17 mouse cellular contexts compared by ENCODE assay signal in the genomic region with DNA sequence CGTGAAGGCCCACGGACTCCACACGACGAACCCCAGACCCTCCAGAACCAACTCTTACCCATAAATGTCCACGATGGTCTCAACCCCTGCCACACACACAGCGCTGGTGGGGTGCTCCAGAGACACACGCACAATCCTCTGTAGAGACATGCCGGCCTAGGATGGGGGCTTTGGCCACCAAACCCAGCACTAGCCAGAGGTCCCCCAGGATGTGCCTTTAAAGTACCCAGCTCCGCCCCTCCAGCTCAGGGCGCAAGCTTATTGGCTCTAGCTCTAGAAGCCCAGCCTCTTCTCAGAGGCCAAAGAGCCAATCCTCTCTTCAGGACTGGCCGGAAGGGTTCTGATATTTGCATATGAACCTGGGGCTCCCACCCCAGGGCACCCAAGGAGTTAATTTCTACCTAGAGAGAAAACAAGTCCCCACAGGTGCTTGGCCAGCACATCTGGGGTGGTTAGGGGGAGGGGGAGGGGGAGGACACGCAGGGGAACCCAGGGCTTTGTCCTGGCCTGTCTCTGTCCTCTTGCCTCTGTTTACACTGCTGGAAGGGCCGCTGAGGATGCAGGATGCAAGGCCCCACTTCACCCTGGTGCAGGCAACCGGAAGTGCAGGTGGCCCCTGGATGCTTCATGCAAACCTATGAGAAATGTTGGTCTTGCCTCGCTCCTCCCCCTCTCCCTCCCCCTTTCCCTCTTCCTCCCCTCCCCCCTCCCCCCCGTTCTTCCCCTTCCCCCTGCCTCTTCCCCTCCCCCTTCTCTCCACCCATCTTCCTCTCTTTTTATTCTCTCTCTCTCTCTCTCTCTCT. TPM values are rescaled to one million over a fixed set of nuclear protein-coding genes. Genes with fewer than 3 reads are reported as not detected.
A peak's percentile ranks its signal among the peaks of the same experiment; 100 is the strongest.
DNase-seq lines count a peak whose midpoint lies in the region; ATAC-seq and TF ChIP-seq lines count a peak whose summit lies in the region.
"Had no signal": no experiment of that assay in that cellular context is flagged by ENCODE, and none has a peak within 500 bp of the region (broad histone marks: within the 10 kb centered on the region; RNA-seq: fewer than 3 reads in every experiment).

Gene Padi3, minus strand, starts transcription at position 191 of the 803 bp plus-strand sequence.

- no peak within 1 kb of the TSS for H3K4me3 ChIP-seq in heart, embryonic 10.5 days
- no peak within 1 kb of the TSS for H3K4me3 ChIP-seq in layer of hippocampus, adult 2 months
- H3K4me3 ChIP-seq: hindbrain, embryonic 15.5 days; liver, embryonic 15.5 days; stomach, embryonic 15.5 days had no signal

- no peak for TF ChIP-seq CTCF in layer of hippocampus, adult 2 months (conservative IDR thresholded peaks at IDR 0.05)

- no peak for DNase-seq in heart, embryonic 10.5 days (ENCODE audit: low spot score)
- DNase-seq in heart, adult 8-10 months (ENCODE audit: low spot score), result no peak
- peak; percentile 33 for DNase-seq in forelimb bud, embryonic 11.5 days (ENCODE audit: low read depth, low spot score)
- peak; percentile 65 to 80 for DNase-seq in thymus, postnatal 36 days
- no peak for DNase-seq in layer of hippocampus, postnatal 25 days (ENCODE audit: extremely low spot score in 1 of 2, low spot score in 1 of 2)
- no peak for DNase-seq in layer of hippocampus, adult 2 months (ENCODE audit: low spot score in 2 of 2)
- DNase-seq in urinary bladder, postnatal 4 days (ENCODE audit: low spot score in 2 of 2), result no peak
- DNase-seq: cerebellum, adult 18-20 months; right cerebral cortex, postnatal 25 days had no signal

- H3K27me3 ChIP-seq in heart, embryonic 10.5 days (ENCODE audit: insufficient read depth, poor library complexity, severe bottlenecking), result peaks cover 8% of the 10 kb centered on the region; the same call in 1 of the 2 replicates
- H3K27me3 ChIP-seq: stomach, embryonic 15.5 days had no signal

- peaks cover 61% of the 10 kb centered on the region for H3K4me1 ChIP-seq in heart, embryonic 10.5 days

- no peaks in the 10 kb centered on the region for H3K36me3 ChIP-seq in heart, embryonic 10.5 days
- H3K36me3 ChIP-seq: hindbrain, embryonic 15.5 days; liver, embryonic 15.5 days; stomach, embryonic 15.5 days had no signal

- peak; percentile 20; the same call in 1 of the 2 replicates for ATAC-seq in megakaryocyte-erythroid progenitor cell, adult 5-6 weeks (replicated peaks; ENCODE audit: low FRiP score, low TSS enrichment, poor library complexity, severe bottlenecking)

- H3K9me3 ChIP-seq in heart, embryonic 10.5 days, result no peaks in the 10 kb centered on the region
- H3K9me3 ChIP-seq: hindbrain, embryonic 15.5 days; liver, embryonic 15.5 days; stomach, embryonic 15.5 days had no signal

- WGBS in heart, embryonic 10.5 days, result 72% methylated on average over 16 of the region's 16 CpGs

- H3K27ac ChIP-seq in heart, embryonic 10.5 days, result peak within 1 kb of the TSS; percentile 88
- H3K27ac ChIP-seq in layer of hippocampus, adult 2 months, result no peak within 1 kb of the TSS
- H3K27ac ChIP-seq: hindbrain, embryonic 15.5 days; liver, embryonic 15.5 days; macrophage; stomach, embryonic 15.5 days had no signal

RNA-seq across cellular contexts. Expression of gene Padi3, which starts in this region (rescaled TPM):
- polyA plus RNA-seq in heart, embryonic 10.5 days (2016; fragmentation: Nextera tagmentation; extraction: Ambion mirVana), result 0.87 and 0.96 TPM in 2 replicates
- total RNA-seq in heart, adult 8-10 months (2022), result under 1 TPM; 0.09 to 0.34 (median 0.13) TPM
- total RNA-seq in megakaryocyte-erythroid progenitor cell, adult 5-6 weeks (2014; fragmentation: Nextera tagmentation), result 1.7 and 3.4 TPM in 2 replicates
- 0.88 and 2.1 TPM in 2 replicates for total RNA-seq in megakaryocyte-erythroid progenitor cell, adult 5-6 weeks (2017)
- total RNA-seq in layer of hippocampus, postnatal 25 days (2021), result not detected
- not detected for total RNA-seq in layer of hippocampus, adult 2 months (2021)
- total RNA-seq: left cerebral cortex, adult 8-10 months; monocyte, adult 5-6 weeks had no signal
- polyA plus RNA-seq: embryonic facial prominence, embryonic 11.5 days; hindbrain, embryonic 15.5 days had no signal

Comparison
In these comparisons a context has a peak if more than half of its experiments do, and no peak if none do; other contexts are left out.
1. DNase-seq: peak in forelimb bud, embryonic 11.5 days (single experiment) and thymus, postnatal 36 days (2 of 2); none in heart, embryonic 10.5 days (single experiment), heart, adult 8-10 months (single experiment), layer of hippocampus, postnatal 25 days (0 of 2), layer of hippocampus, adult 2 months (0 of 2) and urinary bladder, postnatal 4 days (0 of 2).